Mouse (Mus musculus) heart, postnatal 0 days (tissue): ENCODE data around the gene Midn. TPM values are rescaled to one million over a fixed set of nuclear protein-coding genes. Genes with fewer than 3 reads are reported as not detected.

ENCODE experiments used
- ATAC-seq: fragments of 200-750 bp; cut with Nextera tagmentation; 2 replicates; pipeline ENCODE4 v1.8.0; 2017; ENCODE audit warnings: low read depth, moderate number of reproducible peaks, moderate library complexity; ENCODE audit not compliant: insufficient read depth
- DNase-seq: peaks from one replicate; pipeline ENCODE4 v3.0.0-alpha.2; 2016; ENCODE audit warnings: low spot score
- H3K27ac ChIP-seq: fragments of 300-500 bp; sonication (generic); 2 replicates; pipeline ENCODE4 v1.5.1; 2014; ENCODE audit warnings: low read depth, mild to moderate bottlenecking
- H3K27me3 ChIP-seq: fragments of 300-500 bp; sonication (generic); 2 replicates; pipeline ENCODE4 v1.6.1; 2014; ENCODE audit warnings: low read length, mixed read lengths; ENCODE audit not compliant: control insufficient read depth, insufficient read depth
- H3K36me3 ChIP-seq: fragments of 300-500 bp; sonication (generic); replicated peaks from 2 replicates; pipeline ENCODE4 v1.6.1; 2014; ENCODE audit warnings: low read length, mixed read lengths; ENCODE audit not compliant: control insufficient read depth, insufficient read depth
- H3K4me1 ChIP-seq: fragments of 300-500 bp; sonication (generic); 2 replicates; pipeline ENCODE4 v1.6.1; 2014; ENCODE audit warnings: antibody characterized with exemption; ENCODE audit not compliant: control insufficient read depth, insufficient read depth
- H3K4me2 ChIP-seq: fragments of 300-500 bp; sonication (generic); 2 replicates; pipeline ENCODE4 v1.6.1; 2014; ENCODE audit warnings: low read depth, mild to moderate bottlenecking, low read length, moderate library complexity
- H3K4me3 ChIP-seq: fragments of 300-500 bp; sonication (generic); 2 replicates; pipeline ENCODE4 v1.5.1; 2014; ENCODE audit warnings: low read depth, low read length
- H3K9ac ChIP-seq: fragments of 300-500 bp; sonication (generic); replicated peaks from 2 replicates; pipeline ENCODE4 v1.6.1; 2014; ENCODE audit warnings: low read depth, low read length, mixed read lengths
- H3K9me3 ChIP-seq: fragments of 300-500 bp; sonication (generic); replicated peaks from 2 replicates; pipeline ENCODE4 v1.6.1; 2016; ENCODE audit warnings: low read length; ENCODE audit not compliant: control insufficient read depth
- CTCF ChIP-seq: IDR thresholded peaks from 2 replicates; pipeline ENCODE4 v1.5.1; 2016; ENCODE audit warnings: antibody characterized with exemption, control low read depth, low read depth
- EP300 ChIP-seq: IDR thresholded peaks from 2 replicates; pipeline ENCODE4 v1.6.1; 2016; ENCODE audit warnings: antibody characterized with exemption, low read depth
- WGBS: fragments of 180-500 bp; shearing (Covaris S2); extraction: QIAGEN DNeasy Blood & Tissue Kit; methylation state at CpG from one replicate; pipeline ENCODE4 v1.1.7; 2014; 5-methylcytosine and 5-hydroxymethylcytosine counted together
- polyA plus RNA-seq: library from polyadenylated mRNA; unstranded; fragments of >200 nt; fragmentation: Nextera tagmentation; extraction: Ambion mirVana; gene quantifications from 2 replicates; pipeline ENCODE4 v1.2.1, GENCODE M21; 2015
- total RNA-seq: library from RNA; depleted of rRNA; stranded (reverse); fragments of >200 nt; gene quantifications from 2 replicates; pipeline ENCODE4 v1.2.3, GENCODE M21; 2014; ENCODE audit warnings: low replicate concordance

The Midn gene
- total and polyA plus RNA-seq, 2 experiments from 2014 or later = 15.8 to 100 TPM

- H3K27me3 ChIP-seq = no peaks in the 10 kb centered on the region
- 0 out of 2 replicates have a peak overlapping the region, but pooled peaks have one; percentile 25 for H3K9ac ChIP-seq
- H3K4me2 ChIP-seq = peak overlapping the region; percentile 93; the same call in 1 of the 2 replicates
- H3K9me3 ChIP-seq = no peaks in the 10 kb centered on the region
- no peak overlapping the region for H3K27ac ChIP-seq
- no peak for DNase-seq
- ATAC-seq = no peak
- H3K36me3 ChIP-seq = peaks cover 10% of the 10 kb centered on the region; the same call in 1 of the 2 replicates
- 61% methylated on average over 6 of the region's 6 CpGs for WGBS
- H3K4me3 ChIP-seq = no peak overlapping the region
- TF ChIP-seq EP300 = no peak
- no peak for TF ChIP-seq CTCF
- H3K4me1 ChIP-seq = peaks cover 31% of the 10 kb centered on the region
Observed at GRCm38 (mm10) chr10:80118552-80118951, 29.5 kb upstream of the Midn start.

GRCm38 (mm10) chr10:80120146-80120545 lies 27.9 kb upstream of the Midn start:
- DNase-seq (no peak), ATAC-seq (no peak)
- WGBS = 43% methylated on average over 2 of the region's 2 CpGs
- peaks cover 31% of the 10 kb centered on the region for H3K4me1 ChIP-seq
- no peaks in the 10 kb centered on the region for H3K9me3 ChIP-seq
- no peak overlapping the region for H3K4me3 ChIP-seq
- no peak overlapping the region for H3K9ac ChIP-seq
- no peaks in the 10 kb centered on the region for H3K27me3 ChIP-seq
- no peak for TF ChIP-seq CTCF
- TF ChIP-seq EP300 = no peak
- no peak overlapping the region for H3K27ac ChIP-seq
- peaks cover 19% of the 10 kb centered on the region; the same call in 1 of the 2 replicates for H3K36me3 ChIP-seq
- H3K4me2 ChIP-seq = no peak overlapping the region

GRCm38 (mm10) chr10:80121639-80122038 lies 26.4 kb upstream of the Midn start:
- ATAC-seq = no peak
- Histone ChIP-seq H3K4me2 (no peak overlapping the region), H3K27me3 (no peaks in the 10 kb centered on the region), H3K27ac (no peak overlapping the region), H3K36me3 (peaks cover 34% of the 10 kb centered on the region), H3K9me3 (no peaks in the 10 kb centered on the region), H3K4me3 (no peak overlapping the region), H3K4me1 (peaks cover 29% of the 10 kb centered on the region), H3K9ac (no peak overlapping the region)
- no peak for DNase-seq
- TF ChIP-seq CTCF (no peak), EP300 (no peak)
- 57% methylated on average over 2 of the region's 2 CpGs for WGBS

- DNase-seq (no peak), ATAC-seq (no peak)
- 88% methylated on average over 9 of the region's 9 CpGs for WGBS
- no peak overlapping the region for H3K4me2 ChIP-seq
- no peak overlapping the region for H3K27ac ChIP-seq
- H3K4me1 ChIP-seq = peaks cover 9% of the 10 kb centered on the region; the same call in 1 of the 2 replicates
- no peak overlapping the region for H3K9ac ChIP-seq
- no peaks in the 10 kb centered on the region for H3K9me3 ChIP-seq
- peaks cover 58% of the 10 kb centered on the region for H3K36me3 ChIP-seq
- TF ChIP-seq EP300 (no peak), CTCF (no peak)
- H3K27me3 ChIP-seq = no peaks in the 10 kb centered on the region
- H3K4me3 ChIP-seq = no peak overlapping the region
Observed at GRCm38 (mm10) chr10:80123932-80124562, 24.0 kb upstream of the Midn start.

GRCm38 (mm10) chr10:80127920-80128319 lies 20.2 kb upstream of the Midn start:
- DNase-seq (no peak), ATAC-seq (no peak)
- Histone ChIP-seq H3K4me1 (no peaks in the 10 kb centered on the region), H3K27ac (no peak overlapping the region), H3K9ac (no peak overlapping the region), H3K36me3 (peaks cover 79% of the 10 kb centered on the region), H3K4me2 (no peak overlapping the region), H3K27me3 (no peaks in the 10 kb centered on the region), H3K9me3 (no peaks in the 10 kb centered on the region), H3K4me3 (no peak overlapping the region)
- no peak for TF ChIP-seq CTCF
- TF ChIP-seq EP300 = no peak
- 95% methylated on average over 8 of the region's 8 CpGs for WGBS

GRCm38 (mm10) chr10:80129846-80130245 lies 18.2 kb upstream of the Midn start:
- ATAC-seq (no peak), DNase-seq (no peak)
- H3K9me3 ChIP-seq = no peaks in the 10 kb centered on the region
- no peak for TF ChIP-seq CTCF
- 86% methylated on average over 9 of the region's 9 CpGs for WGBS
- no peak overlapping the region for H3K4me2 ChIP-seq
- H3K4me3 ChIP-seq = no peak overlapping the region
- no peak overlapping the region for H3K27ac ChIP-seq
- no peaks in the 10 kb centered on the region for H3K27me3 ChIP-seq
- 0 out of 2 replicates have a peak, but pooled peaks cover 4% of the 10 kb centered on the region for H3K4me1 ChIP-seq
- H3K9ac ChIP-seq = no peak overlapping the region
- H3K36me3 ChIP-seq = peaks cover 73% of the 10 kb centered on the region
